Mouse (Mus musculus) intestine, embryonic 16.5 days (tissue): ENCODE data around the gene Zkscan2. TPM values are rescaled to one million over a fixed set of nuclear protein-coding genes. Genes with fewer than 3 reads are reported as not detected.

Source experiments
- ATAC-seq: fragments of 200-750 bp; cut with Nextera tagmentation; 2 replicates; pipeline ENCODE4 v1.8.0; 2017; ENCODE audit warnings: moderate TSS enrichment, moderate library complexity
- H3K27ac ChIP-seq: fragments of 300-500 bp; sonication (generic); 2 replicates; pipeline ENCODE4 v1.5.1; 2014; ENCODE audit warnings: mild to moderate bottlenecking, low read length
- H3K27me3 ChIP-seq: fragments of 300-500 bp; sonication (generic); replicated peaks from 2 replicates; pipeline ENCODE4 v1.6.1; 2014; ENCODE audit warnings: low read length, control low read depth, mixed read lengths; ENCODE audit not compliant: control insufficient read depth, insufficient read depth
- H3K36me3 ChIP-seq: fragments of 300-500 bp; sonication (generic); 2 replicates; pipeline ENCODE4 v1.6.1; 2014; ENCODE audit warnings: low read length, control low read depth; ENCODE audit not compliant: control insufficient read depth, insufficient read depth
- H3K4me1 ChIP-seq: fragments of 300-500 bp; sonication (generic); 2 replicates; pipeline ENCODE4 v1.6.1; 2014; ENCODE audit warnings: low read length, control low read depth, mixed read lengths; ENCODE audit not compliant: control insufficient read depth, insufficient read depth
- H3K4me2 ChIP-seq: fragments of 300-500 bp; sonication (generic); 2 replicates; pipeline ENCODE4 v1.6.1; 2014; ENCODE audit warnings: low read depth, low read length, control low read depth
- H3K4me3 ChIP-seq: fragments of 300-500 bp; sonication (generic); 2 replicates; pipeline ENCODE4 v1.5.1; 2014; ENCODE audit warnings: mild to moderate bottlenecking, low read length
- H3K9ac ChIP-seq: fragments of 300-500 bp; sonication (generic); 2 replicates; pipeline ENCODE4 v1.6.1; 2014; ENCODE audit warnings: low read depth, low read length
- H3K9me3 ChIP-seq: fragments of 300-500 bp; sonication (generic); 2 replicates; pipeline ENCODE4 v1.6.1; 2016; ENCODE audit warnings: low read length, control low read depth; ENCODE audit not compliant: control insufficient read depth
- WGBS: fragments of 180-500 bp; shearing (Covaris S2); extraction: QIAGEN DNeasy Blood & Tissue Kit; methylation state at CpG from one replicate; pipeline ENCODE4 v1.1.7; 2014; 5-methylcytosine and 5-hydroxymethylcytosine counted together
- polyA plus RNA-seq: library from polyadenylated mRNA; unstranded; fragments of >200 nt; fragmentation: Nextera tagmentation; extraction: Ambion mirVana; gene quantifications from 2 replicates; pipeline ENCODE4 v1.2.1, GENCODE M21; 2015

Zkscan2 gene
- polyA plus RNA-seq: 1.1 TPM in 2 replicates

DNA sequence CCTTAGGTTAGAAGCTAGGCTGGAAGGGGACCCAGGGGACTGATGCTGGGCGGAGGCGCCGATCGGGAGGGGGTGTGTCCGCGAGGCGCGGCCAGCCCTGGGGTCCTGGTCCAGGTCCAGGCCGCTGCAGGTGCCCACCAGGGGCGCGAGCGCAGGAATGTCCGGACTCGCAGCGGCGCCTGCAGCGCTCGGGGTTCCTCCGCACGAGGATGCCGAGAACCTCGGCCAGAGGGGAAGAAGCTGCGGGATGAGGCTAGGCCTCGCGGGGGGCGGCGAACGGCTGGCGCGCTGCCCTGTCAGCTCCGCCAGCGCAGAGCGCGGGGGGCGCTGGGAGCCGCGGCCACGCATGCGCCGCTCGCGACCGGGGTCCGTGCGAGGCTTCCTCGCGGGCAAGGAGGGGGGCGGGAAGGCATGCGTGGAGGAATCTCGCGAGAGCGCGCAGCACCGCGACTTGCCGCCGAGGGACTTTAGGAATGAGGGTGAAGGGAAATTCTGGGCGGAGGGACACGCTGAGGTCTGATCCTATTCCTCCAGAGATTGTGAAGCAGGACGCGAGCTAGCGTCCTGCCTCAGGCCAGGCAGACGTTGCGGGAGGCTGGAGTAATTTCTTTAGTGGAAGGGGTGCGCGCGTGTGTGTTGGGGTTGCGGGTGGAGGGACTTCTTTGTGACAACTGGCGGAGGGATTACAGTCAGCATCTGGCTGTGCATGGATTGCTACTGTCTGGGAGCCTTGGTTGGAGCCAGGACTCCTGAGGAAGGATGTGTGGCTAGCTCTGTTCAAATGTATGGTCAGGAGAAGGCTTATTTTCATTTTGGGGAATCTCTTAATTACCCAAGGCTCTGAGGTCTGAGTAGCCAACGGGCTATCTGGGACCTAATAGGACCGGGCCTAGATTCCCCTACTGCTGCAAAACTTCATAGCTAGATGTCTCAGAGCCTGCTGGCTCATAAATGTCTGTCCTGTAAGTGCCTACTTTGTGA is at the start of gene Zkscan2:
Zkscan2 (minus strand) TSS at position 211 of the 981 bp plus-strand sequence.
- no peaks in the 10 kb centered on the region for H3K27me3 ChIP-seq
- H3K4me2 ChIP-seq: peak within 1 kb of the TSS; percentile 98
- peaks cover 7% of the 10 kb centered on the region; the same call in 1 of the 2 replicates for H3K4me1 ChIP-seq
- WGBS: 2% methylated on average over 71 of the region's 71 CpGs
- ATAC-seq: peak; percentile 92
- H3K9ac ChIP-seq: peak within 1 kb of the TSS; percentile 69
- H3K27ac ChIP-seq: no peak within 1 kb of the TSS
- H3K4me3 ChIP-seq: peak within 1 kb of the TSS; percentile 66
- no peaks in the 10 kb centered on the region for H3K36me3 ChIP-seq
- no peaks in the 10 kb centered on the region for H3K9me3 ChIP-seq

DNA sequence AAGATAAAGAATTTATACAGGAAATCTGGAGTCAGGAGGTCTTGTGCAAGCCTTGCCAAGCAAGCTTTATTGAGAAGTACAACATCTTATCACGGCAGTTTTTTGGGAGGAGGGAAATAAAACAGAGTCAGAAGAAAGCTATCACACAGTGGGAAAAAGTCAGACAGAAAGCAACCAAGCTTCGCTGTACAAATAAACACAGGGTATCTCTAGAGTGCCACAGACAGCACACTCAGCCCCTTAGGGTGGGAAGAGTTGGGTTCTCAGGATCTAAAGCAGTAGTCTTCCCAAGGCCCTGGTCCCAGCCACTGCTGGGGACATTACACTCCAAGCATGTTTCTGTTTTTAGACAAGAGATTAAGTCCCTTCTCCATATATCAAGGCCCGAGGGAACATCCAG is 28.9 kb upstream of the Zkscan2 start:
- H3K27me3 ChIP-seq: no peaks in the 10 kb centered on the region
- H3K4me2 ChIP-seq: no peak overlapping the region
- H3K9ac ChIP-seq: no peak overlapping the region
- no peak for ATAC-seq
- H3K4me3 ChIP-seq: no peak overlapping the region
- H3K4me1 ChIP-seq: no peaks in the 10 kb centered on the region
- WGBS: 61% methylated on average over 3 of the region's 3 CpGs
- no peaks in the 10 kb centered on the region for H3K9me3 ChIP-seq
- H3K27ac ChIP-seq: no peak overlapping the region
- no peaks in the 10 kb centered on the region for H3K36me3 ChIP-seq

DNA sequence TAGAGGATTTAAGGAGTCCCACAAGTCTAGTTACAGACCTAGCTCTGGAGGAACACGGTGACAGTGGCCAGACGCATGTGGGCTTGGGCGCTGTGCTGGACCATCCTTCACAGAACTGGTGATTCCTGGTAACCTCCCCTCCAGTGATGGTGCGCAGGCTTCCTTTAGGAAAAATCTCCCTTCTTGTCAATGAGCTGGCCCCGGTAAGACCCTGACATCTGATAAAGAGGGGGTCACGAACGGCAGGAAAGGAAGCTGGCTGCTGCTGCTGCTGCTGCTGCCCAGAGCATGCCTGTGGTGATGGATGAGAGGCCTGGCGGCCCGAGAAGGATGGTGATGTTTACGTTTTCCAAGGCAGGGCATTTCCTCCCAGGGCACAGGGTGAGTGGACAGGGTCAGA is 25.5 kb upstream of the Zkscan2 start:
- Histone ChIP-seq H3K36me3 (no peaks in the 10 kb centered on the region), H3K4me1 (no peaks in the 10 kb centered on the region), H3K4me2 (no peak overlapping the region), H3K27me3 (no peaks in the 10 kb centered on the region), H3K9ac (no peak overlapping the region), H3K27ac (no peak overlapping the region), H3K9me3 (no peaks in the 10 kb centered on the region), H3K4me3 (no peak overlapping the region)
- WGBS: 35% methylated on average over 10 of the region's 10 CpGs
- ATAC-seq: no peak

DNA sequence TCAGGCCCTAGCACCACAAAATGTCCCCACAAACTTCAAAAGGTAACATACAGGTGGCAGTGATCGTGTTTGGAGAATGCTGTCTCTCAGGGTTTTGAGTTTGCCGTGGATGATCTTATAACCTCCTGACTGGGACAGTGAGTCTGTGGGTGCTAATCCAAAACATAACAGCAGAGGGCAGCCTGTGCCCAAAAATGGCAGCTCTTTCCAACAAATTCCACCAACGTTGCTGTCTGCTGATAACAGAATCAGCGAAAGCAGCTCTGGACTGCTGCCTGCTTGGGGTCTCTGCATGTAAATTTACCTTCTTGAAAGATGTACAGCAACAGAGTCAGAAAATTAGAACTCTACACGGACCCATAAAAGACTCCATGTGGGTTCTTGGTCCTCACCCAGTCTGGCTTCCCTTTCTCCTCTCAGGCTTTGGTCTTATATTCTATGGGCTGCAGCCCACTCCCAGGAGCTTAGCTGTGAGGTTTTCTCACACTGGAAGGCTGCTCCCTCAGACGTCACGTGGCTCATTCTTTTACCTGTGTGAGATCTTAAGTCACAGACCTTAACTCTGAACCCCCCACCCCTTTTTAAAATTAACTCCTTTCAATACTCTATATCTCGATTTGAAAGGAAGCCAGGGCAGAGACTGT is 24.1 kb upstream of the Zkscan2 start:
- ATAC-seq: no peak
- no peaks in the 10 kb centered on the region for H3K9me3 ChIP-seq
- H3K4me2 ChIP-seq: no peak overlapping the region
- H3K4me1 ChIP-seq: no peaks in the 10 kb centered on the region
- no peaks in the 10 kb centered on the region for H3K36me3 ChIP-seq
- no peaks in the 10 kb centered on the region for H3K27me3 ChIP-seq
- WGBS: 18% methylated on average over 8 of the region's 8 CpGs
- H3K9ac ChIP-seq: no peak overlapping the region
- no peak overlapping the region for H3K27ac ChIP-seq
- no peak overlapping the region for H3K4me3 ChIP-seq

DNA sequence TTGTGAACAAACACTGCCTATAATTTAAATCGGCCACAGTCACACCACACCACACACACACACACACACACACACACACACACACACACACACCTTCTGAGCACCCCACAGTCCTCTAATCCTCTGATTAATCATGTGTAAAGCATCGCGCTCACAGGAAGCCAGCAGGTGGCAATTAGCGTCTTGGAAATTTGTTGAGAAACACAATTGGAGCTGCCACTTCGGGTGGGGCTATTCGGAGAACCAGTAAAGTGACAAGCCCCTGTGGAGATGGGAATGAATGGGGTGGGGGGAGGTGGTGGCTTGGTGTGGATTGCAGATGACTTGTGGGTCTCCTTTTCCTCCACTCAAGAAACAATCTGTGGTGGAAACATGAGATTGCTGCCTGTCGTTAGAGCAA is 7.7 kb upstream of the Zkscan2 start:
- H3K4me2 ChIP-seq: no peak overlapping the region
- H3K9me3 ChIP-seq: 0 out of 2 replicates have a peak, but pooled peaks cover 7% of the 10 kb centered on the region
- no peak overlapping the region for H3K9ac ChIP-seq
- H3K4me3 ChIP-seq: no peak overlapping the region
- H3K27ac ChIP-seq: no peak overlapping the region
- WGBS: 88% methylated on average over 7 of the region's 7 CpGs
- no peaks in the 10 kb centered on the region; the same call in 1 of the 2 replicates for H3K36me3 ChIP-seq
- no peaks in the 10 kb centered on the region for H3K27me3 ChIP-seq
- no peak for ATAC-seq
- no peaks in the 10 kb centered on the region for H3K4me1 ChIP-seq

DNA sequence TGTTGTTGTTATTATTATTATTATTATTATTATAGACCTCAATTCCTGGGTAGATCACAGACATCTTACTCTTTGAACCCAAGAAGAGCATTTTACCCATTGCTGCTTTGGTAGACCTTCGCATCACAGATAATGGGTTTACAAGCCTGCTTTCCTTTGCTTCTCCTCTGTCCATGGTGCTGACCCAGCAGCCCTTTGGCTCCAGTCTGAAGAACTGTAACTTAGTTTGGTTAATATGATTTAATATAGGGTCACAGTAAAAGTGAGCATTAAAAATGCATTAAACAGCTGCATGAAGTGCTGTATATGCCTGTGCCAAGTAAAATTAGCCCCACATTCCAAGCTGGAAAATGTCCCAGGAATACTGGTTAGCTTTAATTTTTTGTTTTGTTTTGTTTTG is 3.1 kb upstream of the Zkscan2 start:
- H3K4me2 ChIP-seq: no peak overlapping the region
- H3K9me3 ChIP-seq: 0 out of 2 replicates have a peak, but pooled peaks cover 6% of the 10 kb centered on the region
- WGBS: 23% methylated on average over 1 of the region's 1 CpGs
- H3K9ac ChIP-seq: no peak overlapping the region
- ATAC-seq: no peak
- H3K27me3 ChIP-seq: no peaks in the 10 kb centered on the region
- no peaks in the 10 kb centered on the region; the same call in 1 of the 2 replicates for H3K36me3 ChIP-seq
- H3K4me1 ChIP-seq: peaks cover 7% of the 10 kb centered on the region; the same call in 1 of the 2 replicates
- no peak overlapping the region for H3K27ac ChIP-seq
- H3K4me3 ChIP-seq: no peak overlapping the region

DNA sequence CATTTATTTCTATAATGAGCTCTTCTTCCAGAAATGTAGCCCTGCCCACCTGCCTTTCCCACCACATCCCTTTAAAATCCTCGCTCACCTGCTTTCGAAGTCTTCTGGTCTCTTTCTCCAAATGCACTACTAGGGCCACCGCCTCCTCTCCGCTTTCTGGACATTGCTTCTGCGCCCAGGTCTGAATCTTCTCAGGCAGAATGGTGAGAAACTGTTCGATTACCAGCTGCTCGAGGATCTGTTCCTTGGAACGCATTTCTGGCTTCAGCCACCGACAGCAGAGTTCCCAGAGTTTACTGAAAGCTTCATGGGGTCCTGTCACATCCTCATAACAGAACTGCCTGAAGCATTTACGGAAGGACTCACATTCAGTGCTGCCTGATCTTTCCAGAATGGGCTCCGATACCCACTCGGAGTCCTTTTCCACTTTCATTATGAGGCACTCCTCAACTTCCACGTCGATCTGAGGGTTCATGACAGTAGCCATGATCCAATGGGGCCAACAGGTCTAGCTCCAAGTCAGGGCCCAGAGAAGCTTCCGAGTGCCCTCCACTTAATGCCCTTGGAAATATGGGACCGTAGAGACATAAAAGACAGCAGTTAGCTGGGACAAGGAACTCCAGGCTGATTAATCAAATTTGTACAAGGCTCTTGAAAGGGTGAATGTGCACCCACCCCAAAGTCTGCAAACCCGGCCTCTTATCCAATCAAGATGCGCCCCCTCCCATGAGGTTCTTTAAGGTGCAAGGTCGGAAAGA is 589 bp downstream of the Zkscan2 start:
- Histone ChIP-seq H3K4me2 (peak overlapping the region; percentile 98), H3K27me3 (no peaks in the 10 kb centered on the region), H3K9me3 (no peaks in the 10 kb centered on the region), H3K9ac (peak overlapping the region; percentile 69), H3K4me1 (peaks cover 7% of the 10 kb centered on the region; the same call in 1 of the 2 replicates), H3K4me3 (peak overlapping the region; percentile 66), H3K36me3 (no peaks in the 10 kb centered on the region), H3K27ac (no peak overlapping the region)
- 40% methylated on average over 19 of the region's 19 CpGs for WGBS
- ATAC-seq: 0 out of 2 replicates have a peak, but pooled peaks have one; percentile 8

DNA sequence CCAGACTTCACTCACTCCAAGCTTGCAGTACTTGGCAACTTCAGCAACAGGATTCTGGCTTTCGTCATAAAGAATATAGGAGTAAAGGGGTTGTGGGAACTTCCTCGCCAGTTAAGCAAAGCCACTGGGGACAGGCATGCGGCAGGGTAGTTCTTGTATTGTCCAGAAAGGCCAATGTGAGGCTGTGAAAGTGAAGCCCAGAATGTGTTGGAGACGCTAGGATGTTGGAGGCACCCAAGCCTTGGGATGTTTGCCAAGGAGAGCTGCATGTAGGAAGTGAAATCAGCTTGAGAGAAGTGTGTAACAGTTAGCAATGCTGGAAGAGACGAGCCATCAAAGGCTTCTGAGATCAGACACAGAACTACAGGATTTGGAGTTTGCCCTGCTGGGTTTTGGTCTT is 12.5 kb downstream of the Zkscan2 start:
- no peak overlapping the region for H3K4me2 ChIP-seq
- no peaks in the 10 kb centered on the region for H3K4me1 ChIP-seq
- no peak overlapping the region for H3K4me3 ChIP-seq
- ATAC-seq: no peak
- no peaks in the 10 kb centered on the region for H3K27me3 ChIP-seq
- 59% methylated on average over 5 of the region's 5 CpGs for WGBS
- no peak overlapping the region for H3K9ac ChIP-seq
- H3K9me3 ChIP-seq: no peaks in the 10 kb centered on the region
- H3K36me3 ChIP-seq: no peaks in the 10 kb centered on the region
- H3K27ac ChIP-seq: no peak overlapping the region

DNA sequence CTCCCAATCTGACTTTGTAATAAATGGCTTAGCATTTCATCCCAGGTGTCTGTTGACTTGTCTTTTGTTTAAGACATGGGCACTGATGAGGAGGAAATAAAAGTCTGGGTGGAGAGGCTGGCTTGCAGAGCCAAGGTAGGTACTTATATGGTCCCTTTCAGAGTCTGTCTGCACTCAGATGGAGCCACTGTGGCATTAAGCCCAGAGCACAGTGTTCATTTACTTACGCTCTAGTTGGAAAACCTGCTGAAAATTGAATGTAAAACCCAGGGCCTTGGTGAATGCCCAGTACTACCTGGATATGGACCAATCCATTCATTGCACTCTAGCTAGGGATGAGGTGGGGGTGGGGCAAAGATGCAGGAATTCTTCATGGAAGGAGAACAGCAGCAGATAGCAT is 32.3 kb downstream of the Zkscan2 start:
- Histone ChIP-seq H3K4me3 (no peak overlapping the region), H3K9ac (no peak overlapping the region), H3K36me3 (no peaks in the 10 kb centered on the region), H3K27me3 (no peaks in the 10 kb centered on the region), H3K4me1 (no peaks in the 10 kb centered on the region), H3K27ac (no peak overlapping the region), H3K9me3 (no peaks in the 10 kb centered on the region), H3K4me2 (no peak overlapping the region)
- WGBS: 84% methylated on average over 1 of the region's 1 CpGs
- no peak for ATAC-seq
